Mouse (Mus musculus) heart, adult 8-10 months (tissue): ENCODE measurements around the gene Vmn1r188. TPM values are rescaled to one million over a fixed set of nuclear protein-coding genes. Genes with fewer than 3 reads are reported as not detected.
"Not testable (repeated sequence)": the region's sequence is repeated elsewhere in the genome, so short reads cannot be mapped to it uniquely, and the experiment has no call there.

Source experiments
- DNase-seq: peaks from one replicate; pipeline ENCODE4 v3.0.0; 2022; ENCODE audit warnings: low spot score
- microRNA-seq: library from miRNA; unstranded; fragments of <30 nt; microRNA quantifications from one replicate; pipeline ENCODE4 v1.2.0, GENCODE M21; 2022
- total RNA-seq, 4 experiments: library from RNA; stranded (reverse); gene quantifications; 2 replicates each; pipeline ENCODE4 v1.2.4; 2022

Gene Vmn1r188
- total RNA-seq, 4 experiments from 2014 or later, result not detected

- DNase-seq, result no peak
These were observed 34.4 kb upstream of the Vmn1r188 start for GRCm38 (mm10) chr13:22049737-22050440.

- DNase-seq, result peak; percentile 90
These were observed 33.4 kb upstream of the Vmn1r188 start for GRCm38 (mm10) chr13:22050591-22051522.

- no peak for DNase-seq
These were observed 32.7 kb upstream of the Vmn1r188 start for GRCm38 (mm10) chr13:22051523-22051859.

GRCm38 (mm10) chr13:22053754-22054153 lies 30.5 kb upstream of the Vmn1r188 start:
- DNase-seq, result no peak

GRCm38 (mm10) chr13:22061422-22061821 lies 22.8 kb upstream of the Vmn1r188 start:
- DNase-seq, result no peak

- DNase-seq, result no peak
These were observed 20.8 kb upstream of the Vmn1r188 start for GRCm38 (mm10) chr13:22063468-22063867.

- DNase-seq, result not testable (repeated sequence)
These were observed 21.5 kb downstream of the Vmn1r188 start, which contains the start of gene Vmn1r189 for GRCm38 (mm10) chr13:22105724-22106123. TSS of gene Vmn1r189 (minus strand) at chr13:22105824.

GRCm38 (mm10) chr13:22136495-22137293 lies 52.5 kb downstream of the Vmn1r188 start:
- DNase-seq, result not testable (repeated sequence)

Small RNA genes lying within 50 kb of the gene (microRNA-seq; reads per million reads assigned to microRNA genes)
- not detected for gene Gm26300
- gene Gm44390, result not detected
- gene Gm44486, result not detected

Other genes starting within 250 kb of the Vmn1r188 start
- gene Zfp184, start 139.3 kb upstream of the Vmn1r188 start, total RNA-seq, result 1 to 10 TPM in 1 of 4 experiments, under 1 TPM in 3; 0.46 to 1.0 (median 0.83) TPM
- not detected for gene Pom121l2, start 103.2 kb upstream of the Vmn1r188 start, total RNA-seq
- gene Prss16, start 74.7 kb upstream of the Vmn1r188 start, total RNA-seq, result under 1 TPM in 1 of 4 experiments, not detected in 3; 0.22 TPM
- 10 to 100 TPM in 2 of 4 experiments, 1 to 10 TPM in 2; 1.7 to 11.1 (median 9.1) TPM for gene Hist1h2ah, start 48.9 kb upstream of the Vmn1r188 start, total RNA-seq
- gene Hist1h2bk, start 48.6 kb upstream of the Vmn1r188 start, total RNA-seq, result 10 to 100 TPM in 1 of 4 experiments, 1 to 10 TPM in 3; 4.6 to 13.2 (median 8.3) TPM
- 10 to 100 TPM; 11.6 to 17.7 (median 15.2) TPM for gene Hist1h4i, start 43.1 kb upstream of the Vmn1r188 start, total RNA-seq
- gene Hist1h2ag, start 41.5 kb upstream of the Vmn1r188 start, total RNA-seq, result 10 to 100 TPM in 1 of 4 experiments, 1 to 10 TPM in 3; 2.7 to 12.6 (median 6.6) TPM
- gene Hist1h2bj, start 41.2 kb upstream of the Vmn1r188 start, total RNA-seq, result 1 to 10 TPM; 1.4 to 7.1 (median 2.5) TPM
- not detected for gene Vmn1r189, start 21.4 kb downstream of the Vmn1r188 start, total RNA-seq
- gene Vmn1r191, start 99.5 kb downstream of the Vmn1r188 start, total RNA-seq, result not detected
- gene Vmn1r192, start 106.7 kb downstream of the Vmn1r188 start, total RNA-seq, result not detected
- gene Vmn1r193, start 138.7 kb downstream of the Vmn1r188 start, total RNA-seq, result not detected
- not detected for gene Vmn1r194, start 159.8 kb downstream of the Vmn1r188 start, total RNA-seq
- not detected for gene Vmn1r195, start 186.1 kb downstream of the Vmn1r188 start, total RNA-seq
- not detected for gene Vmn1r196, start 205.5 kb downstream of the Vmn1r188 start, total RNA-seq
- gene Vmn1r197, start 240.1 kb downstream of the Vmn1r188 start, total RNA-seq, result not detected